ENCODE assay signal across 8 mouse cellular contexts in the genomic region with DNA sequence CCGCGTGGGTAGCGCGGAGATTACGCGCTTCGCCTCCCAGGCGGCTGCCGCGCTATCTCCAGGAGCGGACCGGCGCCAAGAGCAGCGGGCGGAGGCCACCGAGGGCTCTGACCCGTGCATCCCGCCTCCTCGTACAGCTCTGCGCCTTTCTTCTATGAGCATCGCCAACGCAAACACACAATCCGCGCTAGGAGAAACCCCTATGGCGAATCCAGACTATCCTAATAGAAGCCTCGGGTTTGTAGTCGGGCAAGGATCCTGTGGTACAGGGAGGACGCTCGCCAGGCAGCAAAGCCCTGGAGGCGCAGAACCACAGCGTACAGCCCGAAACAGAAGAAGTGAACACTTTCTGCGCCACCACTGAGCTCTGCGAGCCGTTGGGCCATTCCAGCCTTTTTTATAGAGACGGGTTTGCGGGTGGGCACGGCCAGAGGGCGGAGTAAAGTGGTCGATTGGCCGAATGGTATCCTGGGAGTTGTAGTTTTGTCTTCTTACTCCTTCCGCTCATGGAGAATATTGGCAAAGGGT.
DNase-seq lines count a peak whose midpoint lies in the region; ATAC-seq and TF ChIP-seq lines count a peak whose summit lies in the region.

No protein-coding gene starts in this region.

- intact Hi-C loops in gastrocnemius, postnatal 14 days (cut with DNase I; ENCODE audit: low total_unique reads) = no loop called here

- ATAC-seq in activated CD4-positive, CD25-positive, alpha-beta regulatory T cell, adult 4 months = peak; percentile 56
- ATAC-seq in inflammation-experienced regulatory T-cells, adult 6 months = peak; percentile 57
- ATAC-seq in megakaryocyte, adult 5-6 weeks (ENCODE audit: poor library complexity, severe bottlenecking) = peak; percentile 72

- peak; percentile 57 for DNase-seq in gastrocnemius, postnatal 14 days
- peak; percentile 82 to 95 for DNase-seq in left cerebral cortex, adult 9 months (ENCODE audit: low spot score in 2 of 2)
- peak; percentile 93 to 94 for DNase-seq in right cerebral cortex, adult 2 months (ENCODE audit: low spot score in 2 of 2)
- DNase-seq in urinary bladder, postnatal 4 days (ENCODE audit: low spot score in 2 of 2) = peak; percentile 79

- no peak for TF ChIP-seq CTCF in cortical plate, adult 2 months (IDR thresholded peaks at IDR 0.05; ENCODE audit: extremely low read depth, insufficient read depth, low read length)

- peak; percentile 100 for TF ChIP-seq POLR2A in cortical plate, adult 2 months (IDR thresholded peaks at IDR 0.05; ENCODE audit: extremely low read depth, insufficient read depth, low read length)

- peak overlapping the region; percentile 91 for H3K4me3 ChIP-seq in cortical plate, adult 2 months (ENCODE audit: insufficient read depth, low read length)

- H3K27ac ChIP-seq in cortical plate, adult 2 months (ENCODE audit: insufficient read depth, low read length) = peak overlapping the region; percentile 78; the same call in 1 of the 2 replicates

- no peaks in the 10 kb centered on the region for H3K4me1 ChIP-seq in cortical plate, adult 2 months (ENCODE audit: control insufficient read depth, insufficient read depth, low read length)

Comparison
In these comparisons a context has a peak if more than half of its experiments do, and no peak if none do; other contexts are left out.
1. Peak in every context shown above with its lines: DNase-seq, ATAC-seq, H3K4me3 ChIP-seq and H3K27ac ChIP-seq.